Mouse (Mus musculus): ENCODE results near the gene Hoxc12.

The Hoxc12 gene

GRCm38 (mm10) chr15:102984925-102985324, 48.4 kb downstream of the Hoxc12 start:
- no peak for DNase-seq

DNA sequence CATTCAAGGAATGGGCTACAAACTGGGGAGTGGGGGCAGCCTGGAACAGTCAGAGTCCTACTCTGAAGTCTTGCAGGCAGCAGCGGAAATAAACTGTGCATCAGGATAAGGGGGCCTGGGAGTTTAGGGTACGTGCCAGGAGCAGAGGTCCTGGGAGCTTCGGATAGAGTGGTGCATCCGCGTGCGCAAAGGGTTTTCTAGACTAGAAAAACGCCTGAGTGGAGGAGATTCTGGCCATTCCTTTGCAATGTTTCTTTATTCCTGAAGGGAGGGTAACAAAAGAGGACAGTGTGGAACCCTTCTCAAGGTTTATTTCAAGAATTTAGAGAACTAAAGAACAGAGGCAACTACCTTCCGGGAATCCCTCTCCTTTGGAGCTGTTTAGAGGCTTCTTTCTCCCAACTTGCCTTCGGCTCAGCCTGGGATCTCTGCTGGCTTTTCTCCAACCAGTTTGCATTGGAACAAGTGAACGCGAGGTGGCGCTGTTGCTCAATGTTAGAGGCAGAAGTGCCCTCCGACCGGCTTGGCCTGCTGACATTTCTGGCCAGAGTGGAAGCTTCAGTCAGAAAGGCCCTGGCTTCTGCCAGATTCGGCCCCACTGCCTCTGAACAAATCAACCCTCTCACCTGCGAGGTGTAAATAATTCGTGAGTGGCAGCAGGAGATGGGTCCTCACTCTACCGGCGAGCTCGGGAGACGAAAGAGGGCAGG, 50.7 kb downstream of the Hoxc12 start:
- peak; percentile 95 for DNase-seq

DNA sequence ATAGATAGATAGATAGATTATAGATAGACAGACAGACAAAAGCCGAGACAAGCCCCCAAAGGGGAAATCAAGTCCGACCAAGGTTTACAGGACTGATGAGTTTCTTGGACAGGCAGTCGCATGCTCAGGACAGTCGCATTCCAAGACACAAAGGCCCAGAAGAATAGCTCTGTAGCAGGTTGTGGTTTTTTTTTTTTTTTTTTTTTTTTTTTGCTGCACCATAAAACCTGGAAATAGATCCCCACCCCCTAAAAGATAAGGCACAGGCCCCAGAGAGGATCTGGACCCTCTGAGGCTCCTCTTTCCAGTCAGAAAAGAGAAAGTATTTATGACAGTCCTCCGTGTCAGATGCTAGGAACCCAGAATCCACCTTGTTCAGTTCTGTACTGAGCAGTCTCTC, 51.5 kb downstream of the Hoxc12 start:
- no peak for DNase-seq

Measured in lung, postnatal 10 days (tissue).